Mouse (Mus musculus): ENCODE results near the gene Asgr2. TPM values are rescaled to one million over a fixed set of nuclear protein-coding genes. Genes with fewer than 3 reads are reported as not detected.
"Not testable (repeated sequence)": the region's sequence is repeated elsewhere in the genome, so short reads cannot be mapped to it uniquely, and the experiment has no call there.

Gene Asgr2
- polyA plus RNA-seq, 1 experiment from 2014 or later, result 0.19 TPM

DNA sequence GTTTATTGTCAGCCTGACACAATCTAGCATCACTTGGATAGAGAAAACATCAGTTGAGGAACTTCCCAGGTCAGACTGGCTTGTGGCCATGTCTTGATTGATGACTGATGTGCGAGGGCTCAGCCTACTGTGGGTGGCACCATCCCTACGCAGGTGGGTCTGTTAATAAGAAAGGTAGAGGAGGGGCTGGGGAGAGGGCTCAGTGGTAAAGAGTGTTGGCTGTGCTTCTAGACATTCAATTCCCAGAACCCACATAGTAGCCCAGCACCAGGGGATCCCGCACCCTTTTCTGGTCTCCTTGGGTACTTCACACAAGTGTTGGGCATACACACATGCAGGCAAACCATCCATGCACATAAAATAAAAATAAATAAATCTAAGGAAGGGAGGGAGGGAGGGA lies 23.5 kb downstream of the Asgr2 start:
- no peak for ATAC-seq (ENCODE audit: low FRiP score, low TSS enrichment)
- Histone ChIP-seq H3K9ac (replicated peaks; ENCODE audit: low read length) (no peak overlapping the region), H3K36me3 (ENCODE audit: insufficient read depth, low read length) (no peaks in the 10 kb centered on the region), H3K27me3 (ENCODE audit: insufficient read depth, low read length) (no peaks in the 10 kb centered on the region), H3K9me3 (ENCODE audit: low read length) (peaks cover 9% of the 10 kb centered on the region), H3K4me2 (replicated peaks; ENCODE audit: low read depth, low read length) (no peak overlapping the region), H3K4me3 (ENCODE audit: low read length) (no peak overlapping the region), H3K4me1 (ENCODE audit: insufficient read depth, low read length) (no peaks in the 10 kb centered on the region), H3K27ac (ENCODE audit: low read length) (no peak overlapping the region)
- WGBS, result 89% methylated on average over 3 of the region's 3 CpGs

DNA sequence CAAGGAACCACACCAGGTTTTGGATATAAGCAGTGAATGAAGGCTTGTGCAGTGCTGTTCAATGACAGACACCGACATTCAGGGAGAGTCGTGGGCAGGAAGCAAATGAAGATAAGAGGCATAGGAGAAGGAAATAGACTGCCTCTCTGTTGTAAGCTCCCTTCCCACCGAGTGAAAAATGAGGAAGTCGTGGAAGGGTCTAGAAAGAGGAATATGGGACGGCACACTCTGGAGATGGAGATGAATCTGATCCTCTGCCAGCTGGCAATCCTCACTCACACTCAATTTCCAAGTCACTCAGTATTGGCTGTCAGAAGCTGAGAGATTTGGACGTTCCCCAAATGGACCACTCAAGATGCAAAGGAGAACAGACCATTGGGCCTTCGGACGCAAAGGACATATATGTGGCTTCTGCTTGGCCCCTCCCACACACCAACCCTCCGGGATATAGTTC lies 37.5 kb downstream of the Asgr2 start, which contains the start of gene Mgl2:
Gene Mgl2, plus strand, starts transcription at position 404 of the 454 bp plus-strand sequence.
- Histone ChIP-seq H3K27ac (ENCODE audit: low read length) (no peak within 1 kb of the TSS), H3K36me3 (ENCODE audit: insufficient read depth, low read length) (no peaks in the 10 kb centered on the region), H3K9me3 (ENCODE audit: low read length) (peaks cover 3% of the 10 kb centered on the region; the same call in 1 of the 2 replicates), H3K4me2 (replicated peaks; ENCODE audit: low read depth, low read length) (no peak within 1 kb of the TSS), H3K9ac (replicated peaks; ENCODE audit: low read length) (no peak within 1 kb of the TSS), H3K27me3 (ENCODE audit: insufficient read depth, low read length) (no peaks in the 10 kb centered on the region), H3K4me3 (ENCODE audit: low read length) (no peak within 1 kb of the TSS), H3K4me1 (ENCODE audit: insufficient read depth, low read length) (no peaks in the 10 kb centered on the region)
- 74% methylated on average over 9 of the region's 9 CpGs for WGBS
- ATAC-seq (ENCODE audit: low FRiP score, low TSS enrichment), result no peak

DNA sequence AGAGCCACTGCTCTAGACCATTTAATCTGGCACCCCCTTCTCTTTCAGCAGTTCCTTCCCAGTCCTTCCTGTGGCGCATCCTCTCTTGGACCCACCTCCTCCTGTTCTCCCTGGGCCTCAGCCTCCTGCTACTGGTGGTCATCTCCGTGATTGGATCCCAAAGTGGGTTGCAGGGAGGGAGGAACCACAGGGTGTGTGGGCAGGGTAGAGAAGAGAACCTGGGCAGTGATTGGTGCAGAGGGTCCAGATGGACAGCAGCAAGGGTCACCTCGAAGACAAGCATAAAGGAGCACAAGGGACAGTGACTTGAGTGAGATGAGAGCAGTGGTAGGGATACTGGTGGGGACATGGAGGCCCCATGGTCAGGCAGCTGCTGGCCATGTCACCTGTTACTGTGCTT lies 42.6 kb downstream of the Asgr2 start:
- not testable (repeated sequence) for H3K27ac ChIP-seq (ENCODE audit: low read length); H3K4me1 ChIP-seq (ENCODE audit: insufficient read depth, low read length); H3K9me3 ChIP-seq (ENCODE audit: low read length); H3K27me3 ChIP-seq (ENCODE audit: insufficient read depth, low read length); H3K4me2 ChIP-seq (replicated peaks; ENCODE audit: low read depth, low read length); H3K9ac ChIP-seq (replicated peaks; ENCODE audit: low read length); H3K4me3 ChIP-seq (ENCODE audit: low read length); H3K36me3 ChIP-seq (ENCODE audit: insufficient read depth, low read length)
- 62% methylated on average over 3 of the region's 3 CpGs for whole genome bisulfite sequencing
- ATAC-seq (ENCODE audit: low FRiP score, low TSS enrichment), result peak; percentile 31; the same call in 1 of the 2 replicates

DNA sequence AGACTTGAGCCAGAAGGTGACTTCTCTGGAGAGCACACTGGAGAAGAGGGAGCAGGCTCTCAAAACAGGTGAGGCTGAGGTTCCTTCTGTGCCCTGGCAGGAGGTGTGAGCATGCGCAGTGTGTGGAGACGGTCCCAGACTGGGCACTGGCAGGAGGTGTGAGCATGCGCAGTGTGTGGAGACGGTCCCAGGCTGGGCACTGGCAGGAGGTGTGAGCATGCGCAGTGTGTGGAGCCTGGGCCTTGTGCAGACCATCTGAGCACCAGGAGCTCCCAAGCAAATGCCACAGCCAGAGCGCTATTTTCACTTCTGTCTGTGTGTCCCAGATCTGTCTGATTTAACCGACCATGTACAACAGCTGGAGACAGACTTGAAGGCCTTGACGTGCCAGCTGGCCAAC lies 43.5 kb downstream of the Asgr2 start:
- H3K27me3 ChIP-seq (ENCODE audit: insufficient read depth, low read length); H3K27ac ChIP-seq (ENCODE audit: low read length); ATAC-seq (ENCODE audit: low FRiP score, low TSS enrichment); H3K4me1 ChIP-seq (ENCODE audit: insufficient read depth, low read length); H3K9ac ChIP-seq (replicated peaks; ENCODE audit: low read length); H3K4me3 ChIP-seq (ENCODE audit: low read length); H3K36me3 ChIP-seq (ENCODE audit: insufficient read depth, low read length); H3K9me3 ChIP-seq (ENCODE audit: low read length); H3K4me2 ChIP-seq (replicated peaks; ENCODE audit: low read depth, low read length): not testable (repeated sequence)
- WGBS, result 84% methylated on average over 8 of the region's 8 CpGs

DNA sequence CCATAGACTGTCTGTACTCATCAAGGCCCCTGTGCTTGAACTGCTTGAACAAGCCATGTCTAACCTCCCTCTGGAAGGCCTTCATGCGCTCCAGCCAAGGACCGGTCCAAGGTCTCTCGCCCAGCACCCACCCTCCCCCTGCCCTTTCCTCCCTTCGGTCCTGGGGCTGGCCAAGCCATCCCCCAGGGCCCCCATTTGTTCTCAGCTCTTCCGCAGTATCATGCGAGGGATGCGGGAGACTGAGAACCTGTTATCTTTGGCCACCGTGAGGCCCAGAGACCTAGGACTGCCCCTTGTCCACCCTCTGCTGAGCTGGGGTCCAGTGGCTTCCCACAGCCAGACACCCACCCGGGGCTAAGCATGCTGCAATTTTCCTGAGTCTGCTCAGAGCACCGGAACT lies 46.7 kb downstream of the Asgr2 start:
- Histone ChIP-seq H3K4me2 (replicated peaks; ENCODE audit: low read depth, low read length) (no peak overlapping the region), H3K27ac (ENCODE audit: low read length) (no peak overlapping the region), H3K36me3 (ENCODE audit: insufficient read depth, low read length) (no peaks in the 10 kb centered on the region), H3K4me3 (ENCODE audit: low read length) (no peak overlapping the region), H3K4me1 (ENCODE audit: insufficient read depth, low read length) (no peaks in the 10 kb centered on the region), H3K9me3 (ENCODE audit: low read length) (no peaks in the 10 kb centered on the region), H3K27me3 (ENCODE audit: insufficient read depth, low read length) (no peaks in the 10 kb centered on the region), H3K9ac (replicated peaks; ENCODE audit: low read length) (no peak overlapping the region)
- WGBS, result 59% methylated on average over 10 of the region's 10 CpGs
- ATAC-seq (ENCODE audit: low FRiP score, low TSS enrichment), result no peak

DNA sequence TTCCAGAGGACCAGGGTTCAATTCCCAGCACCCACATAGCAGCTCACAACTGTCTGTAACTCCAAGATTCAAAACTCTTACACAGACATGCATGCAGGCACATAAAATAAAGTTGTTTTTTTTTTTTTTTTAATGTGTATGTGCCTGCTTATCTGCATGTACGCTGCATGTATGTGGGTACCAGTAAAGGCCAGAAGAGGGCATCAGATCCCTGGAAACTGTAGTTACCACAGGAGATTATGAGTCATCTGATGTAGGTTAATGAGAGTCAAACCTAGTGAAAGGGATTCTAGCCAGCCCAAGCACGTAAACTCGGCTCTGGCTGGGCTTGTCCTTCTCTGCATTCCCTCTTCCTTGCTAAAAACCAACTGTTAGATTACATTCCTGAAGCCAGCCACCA lies 58.6 kb downstream of the Asgr2 start:
- WGBS, result 78% methylated on average over 3 of the region's 3 CpGs
- Histone ChIP-seq H3K4me3 (ENCODE audit: low read length) (no peak overlapping the region), H3K27ac (ENCODE audit: low read length) (no peak overlapping the region), H3K9ac (replicated peaks; ENCODE audit: low read length) (no peak overlapping the region), H3K4me2 (replicated peaks; ENCODE audit: low read depth, low read length) (no peak overlapping the region), H3K27me3 (ENCODE audit: insufficient read depth, low read length) (no peaks in the 10 kb centered on the region), H3K36me3 (ENCODE audit: insufficient read depth, low read length) (no peaks in the 10 kb centered on the region), H3K9me3 (ENCODE audit: low read length) (no peaks in the 10 kb centered on the region), H3K4me1 (ENCODE audit: insufficient read depth, low read length) (no peaks in the 10 kb centered on the region)
- no peak for ATAC-seq (ENCODE audit: low FRiP score, low TSS enrichment)

Other genes starting within 250 kb of the Asgr2 start
- 105 and 119 TPM in 2 replicates for gene Plscr3, start 246.3 kb upstream of the Asgr2 start, polyA plus RNA-seq (2015; fragmentation: Nextera tagmentation; extraction: Ambion mirVana)
- 7.0 and 7.3 TPM in 2 replicates for gene Tnk1, start 233.9 kb upstream of the Asgr2 start, polyA plus RNA-seq (2015; fragmentation: Nextera tagmentation; extraction: Ambion mirVana)
- gene Tmem95, start 214.6 kb upstream of the Asgr2 start, polyA plus RNA-seq (2015; fragmentation: Nextera tagmentation; extraction: Ambion mirVana), result not detected in 2 replicates
- gene Kctd11, start 211.2 kb upstream of the Asgr2 start, polyA plus RNA-seq (2015; fragmentation: Nextera tagmentation; extraction: Ambion mirVana), result 11.3 and 12.5 TPM in 2 replicates
- gene Acap1, start 197.1 kb upstream of the Asgr2 start, polyA plus RNA-seq (2015; fragmentation: Nextera tagmentation; extraction: Ambion mirVana), result 0.44 and 0.67 TPM in 2 replicates
- gene 2810408A11Rik, start 191.7 kb upstream of the Asgr2 start, polyA plus RNA-seq (2015; fragmentation: Nextera tagmentation; extraction: Ambion mirVana), result 11.7 and 12.8 TPM in 2 replicates
- gene Neurl4, start 191.6 kb upstream of the Asgr2 start, polyA plus RNA-seq (2015; fragmentation: Nextera tagmentation; extraction: Ambion mirVana), result 11.4 and 12.8 TPM in 2 replicates
- 85.2 and 86.4 TPM in 2 replicates for gene Gps2, start 178.8 kb upstream of the Asgr2 start, polyA plus RNA-seq (2015; fragmentation: Nextera tagmentation; extraction: Ambion mirVana)
- 1,737 and 1,791 TPM in 2 replicates for gene Eif5a, start 170.7 kb upstream of the Asgr2 start, polyA plus RNA-seq (2015; fragmentation: Nextera tagmentation; extraction: Ambion mirVana)
- gene Ybx2, start 156.8 kb upstream of the Asgr2 start, polyA plus RNA-seq (2015; fragmentation: Nextera tagmentation; extraction: Ambion mirVana), result 7.0 and 10.3 TPM in 2 replicates
- gene Slc2a4, start 144.5 kb upstream of the Asgr2 start, polyA plus RNA-seq (2015; fragmentation: Nextera tagmentation; extraction: Ambion mirVana), result 20.8 and 22.4 TPM in 2 replicates
- gene Cldn7, start 127.9 kb upstream of the Asgr2 start, polyA plus RNA-seq (2015; fragmentation: Nextera tagmentation; extraction: Ambion mirVana), result 225 and 227 TPM in 2 replicates
- 35.7 and 35.8 TPM in 2 replicates for gene Ctdnep1, start 111.5 kb upstream of the Asgr2 start, polyA plus RNA-seq (2015; fragmentation: Nextera tagmentation; extraction: Ambion mirVana)
- 124 and 128 TPM in 2 replicates for gene Elp5, start 110.1 kb upstream of the Asgr2 start, polyA plus RNA-seq (2015; fragmentation: Nextera tagmentation; extraction: Ambion mirVana)
- gene Gabarap, start 101.5 kb upstream of the Asgr2 start, polyA plus RNA-seq (2015; fragmentation: Nextera tagmentation; extraction: Ambion mirVana), result 437 and 481 TPM in 2 replicates
- 69.1 and 74.5 TPM in 2 replicates for gene Phf23, start 96.9 kb upstream of the Asgr2 start, polyA plus RNA-seq (2015; fragmentation: Nextera tagmentation; extraction: Ambion mirVana)
- gene Dvl2, start 92.0 kb upstream of the Asgr2 start, polyA plus RNA-seq (2015; fragmentation: Nextera tagmentation; extraction: Ambion mirVana), result 39.1 and 40.7 TPM in 2 replicates
- 107 and 114 TPM in 2 replicates for gene Acadvl, start 77.2 kb upstream of the Asgr2 start, polyA plus RNA-seq (2015; fragmentation: Nextera tagmentation; extraction: Ambion mirVana)
- 9.3 and 13.2 TPM in 2 replicates for gene Dlg4, start 75.7 kb upstream of the Asgr2 start, polyA plus RNA-seq (2015; fragmentation: Nextera tagmentation; extraction: Ambion mirVana)
- gene Asgr1, start 38.6 kb upstream of the Asgr2 start, polyA plus RNA-seq (2015; fragmentation: Nextera tagmentation; extraction: Ambion mirVana), result 1.3 and 1.4 TPM in 2 replicates
- gene Mgl2, start 37.7 kb downstream of the Asgr2 start, polyA plus RNA-seq (2015; fragmentation: Nextera tagmentation; extraction: Ambion mirVana), result 0.31 and 0.36 TPM in 2 replicates
- gene Clec10a, start 63.6 kb downstream of the Asgr2 start, polyA plus RNA-seq (2015; fragmentation: Nextera tagmentation; extraction: Ambion mirVana), result 0.67 and 0.80 TPM in 2 replicates
- 5.2 and 5.5 TPM in 2 replicates for gene Slc16a11, start 120.1 kb downstream of the Asgr2 start, polyA plus RNA-seq (2015; fragmentation: Nextera tagmentation; extraction: Ambion mirVana)
- gene Slc16a13, start 128.4 kb downstream of the Asgr2 start, polyA plus RNA-seq (2015; fragmentation: Nextera tagmentation; extraction: Ambion mirVana), result 18.6 and 19.3 TPM in 2 replicates
- gene Bcl6b, start 137.2 kb downstream of the Asgr2 start, polyA plus RNA-seq (2015; fragmentation: Nextera tagmentation; extraction: Ambion mirVana), result 27.4 and 31.3 TPM in 2 replicates
- 170 and 173 TPM in 2 replicates for gene 0610010K14Rik, start 145.3 kb downstream of the Asgr2 start, polyA plus RNA-seq (2015; fragmentation: Nextera tagmentation; extraction: Ambion mirVana)
- 10.5 and 11.5 TPM in 2 replicates for gene Gm21988, start 147.2 kb downstream of the Asgr2 start, polyA plus RNA-seq (2015; fragmentation: Nextera tagmentation; extraction: Ambion mirVana)
- 235 and 255 TPM in 2 replicates for gene Rnasek, start 147.2 kb downstream of the Asgr2 start, polyA plus RNA-seq (2015; fragmentation: Nextera tagmentation; extraction: Ambion mirVana)
- gene Alox12, start 162.7 kb downstream of the Asgr2 start, polyA plus RNA-seq (2015; fragmentation: Nextera tagmentation; extraction: Ambion mirVana), result 6.5 and 6.9 TPM in 2 replicates
- 0.07 and 0.09 TPM in 2 replicates for gene Alox12e, start 230.0 kb downstream of the Asgr2 start, polyA plus RNA-seq (2015; fragmentation: Nextera tagmentation; extraction: Ambion mirVana)